ENCODE assay signal across 18 mouse cellular contexts in genomic region chr4:108110706-108111105, GRCm38 (mm10). TPM values are rescaled to one million over a fixed set of nuclear protein-coding genes. Genes with fewer than 3 reads are reported as not detected.
"Had no signal": no experiment of that assay in that cellular context is flagged by ENCODE, and none has a peak within 500 bp of the region (broad histone marks: within the 10 kb centered on the region; RNA-seq: fewer than 3 reads in every experiment).

No protein-coding gene starts in this region.

- ATAC-seq: midbrain, embryonic 16.5 days had no signal

- H3K36me3 ChIP-seq: stomach, embryonic 15.5 days had no signal

- H3K4me3 ChIP-seq: midbrain, embryonic 10.5 days; midbrain, embryonic 12.5 days; myocyte; neural tube, embryonic 12.5 days; stomach, embryonic 15.5 days had no signal

- H3K4me1 ChIP-seq: midbrain, embryonic 10.5 days; midbrain, embryonic 12.5 days; neural tube, embryonic 12.5 days; stomach, embryonic 15.5 days had no signal

- H3K9ac ChIP-seq: lung, embryonic 14.5 days; midbrain, embryonic 12.5 days; neural tube, embryonic 12.5 days; stomach, embryonic 15.5 days had no signal

- H3K9me3 ChIP-seq: midbrain, embryonic 10.5 days; midbrain, embryonic 12.5 days; neural tube, embryonic 12.5 days; stomach, embryonic 15.5 days had no signal

- H3K4me2 ChIP-seq: lung, embryonic 14.5 days; midbrain, embryonic 12.5 days; neural tube, embryonic 12.5 days; stomach, embryonic 15.5 days had no signal

- H3K27me3 ChIP-seq: midbrain, embryonic 12.5 days; neural tube, embryonic 12.5 days; stomach, embryonic 15.5 days had no signal

- H3K27ac ChIP-seq: midbrain, embryonic 10.5 days; midbrain, embryonic 12.5 days; neural tube, embryonic 12.5 days; stomach, embryonic 15.5 days; stomach, postnatal 0 days had no signal

- DNase-seq: lung, embryonic 14.5 days; lung, postnatal 10 days; lung, postnatal 4 days; midbrain, embryonic 14.5 days; right cerebral cortex, postnatal 14 days; thymus, adult 2 months; thymus, postnatal 25 days; thymus, postnatal 4 days had no signal

RNA-seq across cellular contexts. Expression of gene Podn, which starts 14.5 kb away (rescaled TPM):
- total RNA-seq: megakaryocyte, adult 5-6 weeks; megakaryocyte-erythroid progenitor cell, adult 5-6 weeks had no signal

RNA-seq across cellular contexts. Expression of gene Echdc2, which starts 54.5 kb away (rescaled TPM):
- total RNA-seq: neutrophil, adult 5-6 weeks had no signal
